Mouse (Mus musculus) embryonic facial prominence, embryonic 12.5 days (tissue): ENCODE measurements around the gene Ube2z. TPM values are rescaled to one million over a fixed set of nuclear protein-coding genes. Genes with fewer than 3 reads are reported as not detected.

Experiments used
- ATAC-seq: fragments of 200-750 bp; cut with Nextera tagmentation; 2 replicates; pipeline ENCODE4 v1.8.0; 2017; ENCODE audit not compliant: insufficient number of reproducible peaks, insufficient read depth, low FRiP score, low TSS enrichment
- H3K27ac ChIP-seq: fragments of 300-500 bp; sonication (generic); 2 replicates; pipeline ENCODE4 v1.5.1; 2016; ENCODE audit warnings: mild to moderate bottlenecking
- H3K27me3 ChIP-seq: fragments of 300-500 bp; sonication (generic); 2 replicates; pipeline ENCODE4 v1.6.1; 2016; ENCODE audit warnings: mild to moderate bottlenecking, moderate library complexity
- H3K36me3 ChIP-seq: fragments of 300-500 bp; sonication (generic); 2 replicates; pipeline ENCODE4 v1.6.1; 2016; ENCODE audit warnings: mild to moderate bottlenecking
- H3K4me1 ChIP-seq: fragments of 300-500 bp; sonication (generic); 2 replicates; pipeline ENCODE4 v1.6.1; 2016
- H3K4me2 ChIP-seq: fragments of 300-500 bp; sonication (generic); replicated peaks from 2 replicates; pipeline ENCODE4 v1.6.1; 2016; ENCODE audit warnings: mild to moderate bottlenecking, moderate library complexity
- H3K4me3 ChIP-seq: fragments of 300-500 bp; sonication (generic); 2 replicates; pipeline ENCODE4 v1.5.1; 2016; ENCODE audit warnings: mild to moderate bottlenecking
- H3K9ac ChIP-seq: fragments of 300-500 bp; sonication (generic); 2 replicates; pipeline ENCODE4 v1.6.1; 2016; ENCODE audit warnings: mild to moderate bottlenecking, moderate library complexity
- H3K9me3 ChIP-seq: fragments of 300-500 bp; sonication (generic); 2 replicates; pipeline ENCODE4 v1.6.1; 2016; ENCODE audit warnings: mild to moderate bottlenecking, moderate library complexity
- WGBS: fragments of 180-500 bp; shearing (Covaris S2); methylation state at CpG from one replicate; pipeline ENCODE4 v1.1.7; 2016; 5-methylcytosine and 5-hydroxymethylcytosine counted together
- polyA plus RNA-seq: library from polyadenylated mRNA; unstranded; fragments of >200 nt; fragmentation: Nextera tagmentation; extraction: Ambion mirVana; gene quantifications from 2 replicates; pipeline ENCODE4 v1.2.1, GENCODE M21; 2016

Gene Ube2z
- polyA plus RNA-seq, 1 experiment from 2014 or later = 53.0 TPM

DNA sequence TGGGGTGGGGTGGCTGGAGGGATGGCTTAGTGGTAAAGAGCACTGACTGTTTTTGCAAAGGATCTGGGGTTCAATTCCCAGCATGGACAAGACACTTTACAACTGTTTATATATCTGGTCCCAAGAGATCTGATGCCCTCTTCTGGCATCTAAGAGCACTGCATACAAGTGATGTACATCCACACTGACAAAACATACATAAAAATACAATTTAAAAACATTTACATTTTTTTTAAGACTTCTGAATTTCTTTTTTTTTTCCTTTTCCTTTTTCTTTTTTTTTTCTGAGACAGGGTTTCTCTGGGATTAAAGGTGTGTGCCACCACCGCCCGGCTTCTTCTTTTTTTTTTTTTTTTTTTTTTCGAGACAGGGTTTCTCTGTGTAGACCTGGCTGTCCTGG is 31.9 kb downstream of the Ube2z start:
- no peak for ATAC-seq
- WGBS = 94% methylated on average over 2 of the region's 3 CpGs
- Histone ChIP-seq H3K36me3 (peaks cover 4% of the 10 kb centered on the region; the same call in 1 of the 2 replicates), H3K9me3 (no peaks in the 10 kb centered on the region), H3K9ac (no peak overlapping the region), H3K4me1 (peaks cover 10% of the 10 kb centered on the region; the same call in 1 of the 2 replicates), H3K27me3 (peaks cover 3% of the 10 kb centered on the region; the same call in 1 of the 2 replicates), H3K27ac (no peak overlapping the region), H3K4me3 (no peak overlapping the region), H3K4me2 (no peak overlapping the region)

DNA sequence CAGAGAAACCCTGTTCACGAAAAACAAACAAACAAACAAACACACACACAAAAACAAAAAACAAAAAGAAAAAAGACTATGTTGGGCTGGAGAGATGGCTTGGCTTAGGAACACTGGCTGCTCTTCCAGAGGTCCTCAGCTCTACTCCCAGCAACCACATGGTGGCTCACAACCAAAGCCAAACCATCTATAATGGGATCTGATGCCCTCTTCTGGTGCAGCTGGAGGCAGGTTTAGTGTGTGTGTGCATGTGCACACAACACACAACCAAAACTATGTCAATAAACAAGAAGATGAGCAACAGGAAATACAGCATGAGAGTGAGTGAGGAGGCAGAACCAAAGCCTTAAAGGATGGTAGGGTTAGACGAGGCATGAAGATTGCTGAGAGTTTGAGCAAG is 33.5 kb downstream of the Ube2z start:
- peaks cover 10% of the 10 kb centered on the region; the same call in 1 of the 2 replicates for H3K4me1 ChIP-seq
- H3K4me2 ChIP-seq = no peak overlapping the region
- no peak for ATAC-seq
- no peak overlapping the region for H3K27ac ChIP-seq
- no peaks in the 10 kb centered on the region; the same call in 1 of the 2 replicates for H3K36me3 ChIP-seq
- H3K9ac ChIP-seq = no peak overlapping the region
- H3K27me3 ChIP-seq = peaks cover 3% of the 10 kb centered on the region; the same call in 1 of the 2 replicates
- no peaks in the 10 kb centered on the region for H3K9me3 ChIP-seq
- 65% methylated on average over 2 of the region's 2 CpGs for WGBS
- H3K4me3 ChIP-seq = no peak overlapping the region

DNA sequence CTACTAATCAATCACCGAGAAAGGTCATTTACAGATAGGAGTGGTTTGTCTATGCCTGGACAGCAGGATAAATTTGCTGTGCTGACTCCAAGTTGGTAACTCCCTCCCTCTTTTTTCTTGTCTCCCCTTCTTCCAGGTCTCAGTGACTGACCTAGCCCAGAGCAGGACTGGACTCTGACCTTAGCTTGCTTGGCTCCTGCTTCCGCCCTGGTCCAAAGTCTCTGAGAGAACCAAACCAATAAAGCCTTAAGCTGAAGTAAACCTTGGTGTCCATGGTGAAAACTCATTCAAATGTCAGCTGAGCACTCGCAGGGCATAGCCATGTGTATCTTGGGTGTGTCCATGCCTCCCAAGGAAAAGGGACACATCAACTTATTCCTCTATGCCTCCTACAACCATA is 34.6 kb downstream of the Ube2z start:
- peaks cover 8% of the 10 kb centered on the region; the same call in 1 of the 2 replicates for H3K4me1 ChIP-seq
- WGBS = 91% methylated on average over 3 of the region's 3 CpGs
- peaks cover 3% of the 10 kb centered on the region; the same call in 1 of the 2 replicates for H3K27me3 ChIP-seq
- H3K36me3 ChIP-seq = no peaks in the 10 kb centered on the region
- H3K27ac ChIP-seq = no peak overlapping the region
- H3K9ac ChIP-seq = no peak overlapping the region
- no peak overlapping the region for H3K4me2 ChIP-seq
- H3K9me3 ChIP-seq = no peaks in the 10 kb centered on the region
- H3K4me3 ChIP-seq = no peak overlapping the region
- ATAC-seq = no peak

DNA sequence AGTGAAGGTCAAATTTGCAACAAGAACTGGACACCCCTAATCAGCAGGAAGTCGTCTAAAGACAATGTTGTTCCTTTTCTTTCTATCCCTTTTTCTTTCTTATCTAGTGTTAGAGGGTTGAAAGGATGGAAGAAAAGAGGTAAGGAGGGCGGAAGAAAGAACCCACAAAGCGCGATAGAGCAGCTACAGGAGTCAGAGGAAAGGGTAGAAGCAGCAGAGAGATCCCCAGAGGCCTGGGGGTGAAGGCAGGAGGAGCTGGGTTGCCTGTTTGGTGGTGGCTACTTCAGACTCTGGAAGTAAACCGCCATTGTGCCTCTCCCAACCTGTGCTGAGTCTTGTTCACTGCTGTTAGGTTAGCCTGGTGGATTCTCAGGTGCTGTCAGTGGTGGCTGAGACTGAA is 37.1 kb downstream of the Ube2z start:
- H3K4me1 ChIP-seq = no peaks in the 10 kb centered on the region
- no peaks in the 10 kb centered on the region for H3K9me3 ChIP-seq
- H3K9ac ChIP-seq = no peak overlapping the region
- no peak for ATAC-seq
- WGBS = 58% methylated on average over 5 of the region's 5 CpGs
- peaks cover 3% of the 10 kb centered on the region; the same call in 1 of the 2 replicates for H3K27me3 ChIP-seq
- no peak overlapping the region for H3K27ac ChIP-seq
- no peak overlapping the region for H3K4me2 ChIP-seq
- H3K4me3 ChIP-seq = no peak overlapping the region
- H3K36me3 ChIP-seq = no peaks in the 10 kb centered on the region

DNA sequence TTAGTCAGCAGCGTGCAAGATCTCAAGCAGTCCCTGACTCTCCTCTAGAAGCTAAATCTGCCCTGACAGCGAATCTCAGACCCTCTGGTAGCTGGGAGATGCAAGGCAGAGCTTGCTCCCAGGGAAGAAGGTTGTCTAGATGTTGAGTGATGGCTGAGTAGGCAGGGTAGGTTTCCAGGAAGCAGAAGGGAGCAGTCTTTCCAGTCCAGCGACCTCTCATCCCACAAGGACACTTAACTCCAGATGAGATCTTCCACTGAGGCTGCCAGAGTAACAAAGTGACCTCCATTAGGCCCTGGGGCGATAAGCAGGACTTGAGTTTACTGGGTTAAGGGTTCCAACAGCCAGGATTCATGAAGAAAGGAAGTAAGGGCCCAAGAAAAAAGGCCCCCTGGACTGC is 44.6 kb downstream of the Ube2z start:
- 58% methylated on average over 4 of the region's 4 CpGs for WGBS

DNA sequence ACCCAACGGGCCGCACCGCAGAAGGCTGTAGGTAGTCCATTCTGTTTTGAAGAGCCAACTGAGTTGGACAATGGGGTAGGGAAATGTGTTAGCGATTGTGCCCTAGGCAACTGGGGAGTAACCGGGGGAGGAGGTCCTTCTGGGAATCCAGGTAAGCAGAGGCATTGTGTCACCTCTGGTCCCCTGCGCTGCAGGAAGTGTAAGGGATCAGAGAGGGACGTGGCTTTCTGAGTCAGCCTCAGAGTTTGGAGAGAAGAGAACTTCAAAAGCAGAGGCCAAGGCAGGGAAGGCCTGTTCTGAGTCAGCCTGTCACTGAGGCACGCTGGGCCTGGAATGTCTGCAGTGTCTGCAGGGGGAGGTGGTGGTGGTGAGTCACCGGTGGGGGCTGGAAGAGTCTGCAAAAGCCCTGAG is 47.2 kb downstream of the Ube2z start:
- H3K27ac ChIP-seq = no peak overlapping the region
- H3K36me3 ChIP-seq = no peaks in the 10 kb centered on the region
- 8% methylated on average over 9 of the region's 9 CpGs for WGBS
- H3K9me3 ChIP-seq = no peaks in the 10 kb centered on the region
- H3K9ac ChIP-seq = no peak overlapping the region
- peaks cover 5% of the 10 kb centered on the region; the same call in 1 of the 2 replicates for H3K4me1 ChIP-seq
- H3K27me3 ChIP-seq = no peaks in the 10 kb centered on the region
- ATAC-seq = no peak
- H3K4me3 ChIP-seq = no peak overlapping the region
- H3K4me2 ChIP-seq = no peak overlapping the region

More for the DNA sequence above, 44.6 kb downstream of the Ube2z start:
- no peak overlapping the region for H3K27ac ChIP-seq
- H3K4me3 ChIP-seq = no peak overlapping the region
- peaks cover 5% of the 10 kb centered on the region; the same call in 1 of the 2 replicates for H3K4me1 ChIP-seq
- no peaks in the 10 kb centered on the region for H3K27me3 ChIP-seq
- H3K4me2 ChIP-seq = no peak overlapping the region
- H3K36me3 ChIP-seq = no peaks in the 10 kb centered on the region
- H3K9me3 ChIP-seq = no peaks in the 10 kb centered on the region
- no peak for ATAC-seq
- H3K9ac ChIP-seq = no peak overlapping the region

DNA sequence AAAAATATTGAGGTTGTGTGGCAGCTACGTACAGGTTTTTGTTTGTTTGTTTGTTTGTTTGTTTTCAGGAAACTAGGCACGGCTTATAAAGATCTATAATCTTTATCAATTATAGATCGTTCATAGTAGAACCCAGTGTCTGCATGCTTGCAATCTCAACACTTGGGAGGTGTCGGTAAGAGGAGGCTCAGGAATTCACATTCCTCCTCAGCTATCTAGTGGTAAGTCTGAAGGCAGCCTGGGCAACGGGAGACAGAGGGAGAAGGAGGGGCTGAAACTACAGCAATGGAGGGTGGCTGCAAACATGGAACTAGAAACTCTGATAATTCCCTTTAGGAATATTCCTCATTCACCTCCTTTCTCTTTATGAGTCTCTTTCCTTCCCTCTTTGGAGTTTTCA is 49.8 kb downstream of the Ube2z start:
- Histone ChIP-seq H3K27ac (no peak overlapping the region), H3K27me3 (no peaks in the 10 kb centered on the region), H3K4me3 (no peak overlapping the region), H3K9ac (no peak overlapping the region), H3K36me3 (no peaks in the 10 kb centered on the region), H3K4me1 (peaks cover 5% of the 10 kb centered on the region; the same call in 1 of the 2 replicates), H3K4me2 (no peak overlapping the region), H3K9me3 (no peaks in the 10 kb centered on the region)
- ATAC-seq = no peak
- 47% methylated on average over 5 of the region's 5 CpGs for WGBS

DNA sequence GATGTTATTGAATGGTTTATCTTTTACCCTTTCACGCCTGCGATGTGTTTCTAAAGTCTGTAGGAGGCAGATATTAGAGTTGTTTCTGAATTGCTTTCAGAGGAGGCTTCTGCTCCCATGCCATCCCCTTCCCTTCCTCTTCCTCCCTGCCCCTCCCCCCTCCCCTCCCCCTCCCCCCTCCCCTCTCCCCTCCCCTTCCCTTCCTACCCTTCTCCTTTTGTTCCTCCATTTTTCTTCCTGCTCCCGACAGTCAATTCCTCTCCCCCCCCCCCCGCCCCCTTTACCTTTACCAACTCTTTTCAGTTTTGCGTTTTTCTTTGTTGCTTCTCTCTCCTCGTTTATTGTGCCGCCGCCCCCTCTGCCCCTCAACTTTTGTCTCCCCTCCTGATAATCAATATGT is 53.2 kb downstream of the Ube2z start:
- 0 out of 2 replicates have a peak, but pooled peaks cover 3% of the 10 kb centered on the region for H3K4me1 ChIP-seq
- WGBS = 7% methylated on average over 5 of the region's 8 CpGs
- 0 out of 2 replicates have a peak overlapping the region, but pooled peaks have one; percentile 9 for H3K4me3 ChIP-seq
- no peak overlapping the region for H3K9ac ChIP-seq
- no peak overlapping the region for H3K27ac ChIP-seq
- H3K27me3 ChIP-seq = no peaks in the 10 kb centered on the region
- H3K36me3 ChIP-seq = no peaks in the 10 kb centered on the region
- ATAC-seq = no peak
- H3K4me2 ChIP-seq = peak overlapping the region; percentile 38
- H3K9me3 ChIP-seq = no peaks in the 10 kb centered on the region

DNA sequence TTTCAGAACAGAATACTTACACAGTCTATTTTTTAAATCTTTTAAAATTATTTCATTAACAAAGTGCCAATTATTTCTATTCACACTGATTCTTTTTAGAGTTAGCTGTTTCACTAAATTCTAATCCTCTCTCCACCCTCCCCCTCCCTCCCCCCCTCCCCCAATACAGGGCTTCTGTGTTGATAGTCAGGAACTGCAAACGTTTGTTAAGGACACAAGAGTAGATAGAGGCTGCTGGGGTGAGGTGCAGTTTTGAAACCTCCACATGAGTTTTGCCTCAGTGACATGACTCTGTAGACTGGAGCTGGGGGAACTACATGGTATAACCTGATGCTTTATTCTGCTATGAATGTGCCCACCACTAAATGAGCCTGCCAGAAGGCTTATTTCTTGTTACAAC is 56.4 kb downstream of the Ube2z start:
- 0% methylated on average over 1 of the region's 1 CpGs for WGBS
- no peak overlapping the region for H3K4me2 ChIP-seq
- no peaks in the 10 kb centered on the region for H3K36me3 ChIP-seq
- H3K4me3 ChIP-seq = no peak overlapping the region
- no peak for ATAC-seq
- 0 out of 2 replicates have a peak, but pooled peaks cover 3% of the 10 kb centered on the region for H3K4me1 ChIP-seq
- H3K27me3 ChIP-seq = no peaks in the 10 kb centered on the region
- H3K9me3 ChIP-seq = no peaks in the 10 kb centered on the region
- H3K27ac ChIP-seq = no peak overlapping the region
- no peak overlapping the region for H3K9ac ChIP-seq

DNA sequence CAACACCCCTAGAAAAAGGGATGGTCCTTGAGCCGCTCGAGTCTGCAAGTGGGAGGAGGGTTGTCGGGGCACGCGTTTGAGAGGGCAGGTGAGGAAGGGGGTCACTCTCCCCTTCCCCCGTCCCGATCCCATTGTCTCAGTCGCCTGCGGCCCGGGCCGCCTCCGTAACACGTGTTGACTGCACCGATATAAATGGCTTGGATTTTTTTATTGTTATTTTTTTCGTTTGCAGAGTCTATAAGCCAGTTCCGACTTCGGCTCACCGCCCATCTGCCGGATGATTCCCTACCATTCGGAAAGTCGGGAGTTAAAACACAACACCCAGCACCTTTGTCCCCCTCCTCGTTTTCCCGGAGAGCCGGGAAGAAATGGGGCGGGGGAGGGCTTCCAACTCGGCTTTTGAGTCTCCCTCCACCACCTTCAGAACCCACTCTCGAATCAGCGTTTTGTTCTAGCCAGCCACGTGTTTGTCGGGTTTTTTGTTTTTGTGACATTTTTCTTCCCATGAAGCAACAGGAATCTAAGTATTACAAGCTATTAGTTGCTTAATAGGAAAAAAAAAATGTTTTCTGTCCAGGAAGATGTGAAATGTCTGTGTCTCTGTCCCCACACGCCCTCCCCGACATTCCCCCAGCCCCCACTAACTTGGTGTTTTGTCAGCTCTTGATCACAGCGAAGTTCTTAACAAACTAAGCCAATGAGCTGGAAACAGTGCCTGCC is 57.5 kb downstream of the Ube2z start:
- H3K36me3 ChIP-seq = no peaks in the 10 kb centered on the region
- H3K27ac ChIP-seq = peak overlapping the region; percentile 98
- peak overlapping the region; percentile 95 for H3K9ac ChIP-seq
- H3K4me2 ChIP-seq = peak overlapping the region; percentile 96
- H3K4me1 ChIP-seq = peaks cover 6% of the 10 kb centered on the region
- ATAC-seq = 0 out of 2 replicates have a peak, but pooled peaks have one; percentile 42
- peak overlapping the region; percentile 86 for H3K4me3 ChIP-seq
- WGBS = under 1% methylated on average over 33 of the region's 33 CpGs
- H3K9me3 ChIP-seq = no peaks in the 10 kb centered on the region
- no peaks in the 10 kb centered on the region for H3K27me3 ChIP-seq

DNA sequence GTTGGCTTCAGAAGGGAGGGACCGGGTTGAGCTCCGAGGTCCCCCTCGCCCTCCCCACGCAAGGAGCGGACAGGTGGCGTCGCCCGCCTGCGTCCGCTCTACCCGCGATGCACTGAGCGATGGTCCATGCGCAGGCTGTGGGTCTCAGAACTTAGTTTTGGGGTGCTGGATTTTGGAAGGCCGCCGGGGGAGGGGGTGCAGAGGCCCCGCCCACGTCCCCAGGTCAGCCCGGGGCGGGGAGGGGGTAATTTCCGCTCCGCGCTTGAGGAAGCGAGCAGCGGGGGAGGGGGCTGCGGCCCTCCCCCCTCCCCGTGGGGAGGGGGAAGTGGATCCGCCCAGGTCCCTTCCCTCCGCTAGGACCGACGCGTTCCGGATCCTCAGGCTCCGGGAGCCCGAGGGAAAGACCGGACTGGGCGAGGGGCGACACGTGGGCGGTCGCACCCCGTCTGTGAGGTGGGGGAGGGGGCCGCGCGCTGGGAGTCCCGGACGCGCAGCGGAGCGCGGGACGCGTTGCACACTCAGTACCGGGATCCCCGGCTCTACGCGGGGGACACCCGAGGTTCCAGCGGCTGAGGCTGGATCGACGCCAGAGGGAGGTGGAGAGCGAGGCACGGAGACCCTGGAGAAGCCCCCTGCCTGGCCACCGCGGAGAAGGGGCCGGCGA is 58.2 kb downstream of the Ube2z start:
- WGBS = under 1% methylated on average over 65 of the region's 67 CpGs
- no peaks in the 10 kb centered on the region for H3K27me3 ChIP-seq
- H3K36me3 ChIP-seq = no peaks in the 10 kb centered on the region
- H3K27ac ChIP-seq = peak overlapping the region; percentile 98
- H3K4me1 ChIP-seq = peaks cover 12% of the 10 kb centered on the region
- peak overlapping the region; percentile 86 for H3K4me3 ChIP-seq
- peak; percentile 67 for ATAC-seq
- H3K9ac ChIP-seq = peak overlapping the region; percentile 95
- H3K4me2 ChIP-seq = peak overlapping the region; percentile 96
- H3K9me3 ChIP-seq = no peaks in the 10 kb centered on the region
